Mouse (Mus musculus) cerebellum, postnatal 10 days (tissue): Measurements from ENCODE around the gene Mob3c.
A peak's percentile ranks its signal among the peaks of the same experiment; 100 is the strongest.

Experiments
- DNase-seq, 2 experiments: peaks; one replicate each; pipeline ENCODE4 v3.0.0; 2021; ENCODE audit warnings: mixed read lengths in 2 of 2

Gene Mob3c

DNA sequence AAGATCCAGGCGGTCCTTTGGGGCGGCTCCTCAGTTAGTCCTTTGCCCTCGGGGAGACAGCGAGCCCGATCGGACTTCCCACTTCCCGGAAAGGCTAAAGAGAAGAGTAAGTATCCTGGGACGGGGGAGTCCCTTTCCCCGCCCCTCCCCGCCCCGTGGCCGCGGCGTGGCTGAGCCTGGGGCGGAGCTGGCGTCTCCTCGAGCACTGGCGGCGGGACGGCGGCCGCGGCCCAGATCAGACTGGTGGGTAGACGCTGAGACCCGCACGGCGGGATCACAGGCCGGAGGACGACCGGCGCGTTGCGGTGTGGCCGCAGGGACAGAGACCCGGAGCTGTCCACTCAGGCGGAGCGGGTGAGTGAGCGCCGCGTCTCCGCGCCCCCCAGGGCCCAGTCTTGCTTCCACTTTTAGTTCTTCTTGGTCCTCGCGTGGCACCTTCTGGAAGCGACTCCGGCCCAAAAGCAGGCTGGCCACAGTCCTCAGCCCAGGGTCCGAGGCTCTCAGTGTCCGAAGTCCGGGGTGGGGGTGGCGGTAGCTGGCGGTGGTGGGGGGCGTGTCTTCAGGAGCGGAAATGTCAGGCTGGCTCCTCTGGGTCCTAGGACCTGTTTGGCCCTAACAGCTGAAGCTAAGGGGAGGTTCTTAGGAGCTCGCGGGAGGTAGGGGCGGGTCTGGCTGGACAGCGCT lies at the start of gene Mob3c:
TSS of gene Mob3c (plus strand) at position 205 of the 684 bp plus-strand sequence.
- peak; percentile 85 to 86 for DNase-seq

DNA sequence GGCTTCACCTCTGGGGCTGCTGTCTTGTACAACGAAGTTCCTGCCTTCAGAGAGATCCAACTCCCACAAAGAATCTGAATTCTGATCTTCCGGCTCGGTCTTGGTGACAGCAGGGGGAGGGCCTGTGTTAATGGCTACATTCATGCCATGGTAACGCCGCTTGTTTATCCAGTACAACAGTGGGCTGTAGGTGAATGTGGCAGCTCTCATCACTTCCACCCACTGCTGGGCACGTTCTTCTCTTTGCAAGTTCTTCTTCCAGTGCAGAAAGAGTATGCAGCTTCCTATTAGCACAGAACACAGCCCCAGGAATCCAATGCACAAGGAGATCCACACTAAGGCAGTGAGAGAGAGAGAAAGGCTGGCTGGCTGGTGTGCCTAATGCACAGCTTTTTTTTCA lies 47.6 kb upstream of the Mob3c start:
- no peak for DNase-seq

- DNase-seq, result no peak
Measured at GRCm38 (mm10) chr4:115780918-115781317, 47.0 kb upstream of the Mob3c start, which contains the start of gene Tex38. Gene Tex38, minus strand, starts transcription at chr4:115781018.

- DNase-seq, result no peak
Measured at GRCm38 (mm10) chr4:115782026-115782805, 45.7 kb upstream of the Mob3c start.

DNA sequence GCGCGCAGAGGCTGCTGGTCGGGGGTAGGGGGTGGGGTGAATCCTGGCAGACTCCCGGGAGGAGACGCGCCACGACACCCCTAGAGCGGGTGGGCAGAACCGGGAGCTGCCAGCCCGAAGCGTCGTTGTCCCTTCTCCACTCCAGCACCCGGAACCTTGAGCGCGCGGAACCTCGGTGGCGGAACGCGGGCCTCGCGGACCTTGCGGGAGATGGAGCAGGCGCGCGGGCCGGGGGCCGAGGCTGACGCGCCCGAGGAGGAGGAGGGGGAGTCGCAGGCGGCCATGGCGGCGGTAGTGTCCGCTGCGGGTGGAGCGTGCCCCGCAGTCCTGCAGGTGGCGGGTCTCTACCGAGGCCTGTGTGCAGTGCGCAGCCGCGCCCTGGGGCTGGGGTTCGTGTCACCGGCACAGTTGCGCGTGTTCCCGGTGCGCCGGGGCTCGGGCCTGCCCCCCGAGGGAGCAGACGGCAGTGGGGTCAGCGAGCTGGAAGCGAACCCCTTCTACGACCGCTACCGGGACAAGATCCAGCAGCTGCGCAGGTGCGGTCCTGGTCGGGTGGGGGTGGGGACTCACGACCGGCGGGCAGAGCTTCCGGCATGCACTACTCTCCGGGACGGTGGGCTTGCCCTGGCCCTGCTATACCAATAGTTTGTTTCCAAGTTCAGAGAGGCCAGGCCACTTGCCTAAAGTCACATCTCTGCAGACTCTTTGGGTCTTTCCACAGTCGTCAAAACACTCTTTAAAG lies 43.0 kb upstream of the Mob3c start, which contains the start of gene Atpaf1:
TSS of gene Atpaf1 (plus strand) at position 44 of the 742 bp plus-strand sequence.
- DNase-seq, result peak; percentile 91

DNA sequence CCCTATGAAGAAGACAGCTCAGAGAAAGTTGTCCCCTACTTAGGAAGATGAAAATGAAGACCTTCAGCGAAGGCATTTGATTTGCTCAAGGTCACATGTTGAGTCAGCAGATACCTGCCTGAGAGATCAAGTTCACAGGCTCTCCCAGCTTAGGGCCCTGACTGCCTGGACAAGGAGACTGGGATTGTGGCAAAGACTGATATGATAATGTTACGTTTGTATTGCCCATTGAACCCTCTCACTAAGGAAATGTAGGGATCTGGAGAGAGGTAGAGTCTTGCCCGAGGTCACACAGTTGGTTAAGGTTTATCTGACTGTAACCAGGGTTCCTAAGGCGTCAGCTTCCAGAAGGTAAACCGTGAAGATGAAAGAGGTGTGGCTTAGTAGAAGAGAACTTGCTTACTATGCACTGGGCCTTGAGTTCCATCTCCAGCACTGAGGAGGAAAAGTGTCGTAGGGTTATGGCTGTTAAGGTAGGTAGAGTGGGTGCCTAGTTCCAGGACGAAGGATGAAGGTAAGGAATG lies 42.3 kb upstream of the Mob3c start:
- DNase-seq, result no peak

DNA sequence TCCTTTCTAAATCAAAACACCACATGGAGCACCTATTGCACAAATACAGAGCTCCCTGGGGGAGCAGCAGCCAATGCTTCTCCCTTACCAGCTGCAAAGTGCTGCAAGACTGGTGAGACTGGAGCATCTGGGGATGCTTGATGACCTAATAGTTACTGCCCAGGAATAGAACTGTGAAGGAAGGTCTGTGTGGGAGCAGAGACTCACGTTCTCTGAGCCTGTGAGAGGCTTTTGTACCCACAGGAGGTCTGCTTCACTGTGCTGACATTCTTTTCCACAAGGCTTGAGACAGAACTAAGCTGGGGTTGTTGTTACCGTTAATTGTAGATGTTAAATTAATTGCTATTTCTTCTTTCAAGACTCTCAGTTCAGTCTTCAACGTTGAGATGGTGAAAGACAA lies 37.0 kb upstream of the Mob3c start:
- DNase-seq, result no peak

- DNase-seq, result no peak
Measured at GRCm38 (mm10) chr4:115795360-115795759, 32.5 kb upstream of the Mob3c start.

- DNase-seq, result no peak
Measured at GRCm38 (mm10) chr4:115799981-115800380, 27.9 kb upstream of the Mob3c start.

DNA sequence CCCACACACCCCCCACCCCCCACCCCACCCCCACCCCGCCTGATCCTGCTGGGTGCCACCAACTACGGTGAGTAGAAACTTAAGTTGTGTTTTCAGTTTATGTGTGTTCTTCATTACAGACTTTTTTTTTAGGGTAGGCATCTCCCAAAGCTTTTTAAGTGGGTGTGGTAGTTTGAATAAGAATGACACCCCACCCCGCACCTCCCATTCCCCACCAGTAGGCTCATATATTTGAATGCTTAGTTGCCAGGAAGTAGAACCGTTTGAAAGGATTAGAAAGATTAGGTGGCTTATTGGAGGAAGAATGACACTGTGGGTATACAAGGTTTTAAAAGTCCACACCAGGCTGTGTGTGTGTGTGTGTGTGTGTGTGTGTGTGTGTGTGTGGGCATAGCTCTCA lies 15.6 kb upstream of the Mob3c start:
- no peak for DNase-seq

DNA sequence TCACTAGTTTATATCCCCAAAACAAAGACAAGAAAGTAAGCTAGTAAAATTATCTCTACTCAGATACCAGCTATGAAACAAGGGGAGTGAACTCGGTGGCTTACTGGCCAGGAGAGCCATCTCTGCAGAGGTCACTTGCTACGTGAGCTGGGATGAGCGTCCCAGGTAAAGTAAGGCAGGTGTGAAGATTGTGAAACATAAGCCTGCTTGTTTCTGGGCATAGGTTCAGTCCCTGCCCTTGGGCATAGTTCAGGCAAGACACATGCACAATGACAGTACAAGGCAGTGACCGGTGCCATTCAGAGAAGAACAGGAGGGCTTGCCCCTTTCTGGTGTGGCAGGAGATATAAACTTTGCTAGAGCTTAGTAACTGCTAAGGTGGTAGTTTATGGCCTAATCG lies 12.3 kb upstream of the Mob3c start:
- no peak for DNase-seq

DNA sequence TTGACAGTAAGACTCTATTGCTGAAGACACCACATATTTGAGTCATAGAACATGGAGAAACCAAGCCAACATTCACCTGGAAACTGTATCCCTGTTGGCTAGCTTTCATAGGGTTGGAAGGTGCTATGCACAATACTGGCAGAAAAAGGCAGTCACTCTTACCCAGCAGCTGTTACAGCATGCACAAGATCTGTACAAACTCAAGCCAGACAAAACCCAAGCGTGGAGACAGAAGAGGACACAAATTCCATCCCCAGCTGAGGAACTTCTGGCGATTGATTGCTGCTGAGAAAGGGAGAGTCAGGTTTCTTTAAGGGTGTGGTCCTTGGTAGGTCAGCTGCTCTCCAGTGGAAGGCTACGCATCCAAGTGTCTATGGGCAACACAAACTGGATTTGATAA lies 7.7 kb upstream of the Mob3c start:
- no peak for DNase-seq

GRCm38 (mm10) chr4:115820944-115821343 lies 6.9 kb upstream of the Mob3c start:
- DNase-seq, result no peak

- DNase-seq, result no peak
Measured at GRCm38 (mm10) chr4:115821431-115821830, 6.5 kb upstream of the Mob3c start.

DNA sequence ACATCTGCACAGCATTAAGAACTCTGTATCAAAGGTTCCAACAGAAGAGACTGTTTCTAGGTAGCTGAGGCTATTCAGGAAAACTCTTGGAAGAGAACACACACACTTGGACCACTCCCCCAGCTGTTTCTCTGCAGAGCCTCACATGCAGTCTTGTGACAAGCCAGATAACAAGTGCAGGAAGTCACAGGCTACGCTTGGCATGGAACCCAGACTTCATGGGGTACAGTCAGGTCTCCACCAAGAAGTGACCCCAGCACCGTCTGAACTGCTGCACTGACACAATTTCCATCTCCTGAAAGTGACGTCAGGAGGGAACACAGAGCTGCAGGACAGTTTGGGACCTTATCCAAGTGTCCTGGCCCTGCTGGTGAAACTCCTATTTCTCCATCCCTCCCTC lies 6.0 kb upstream of the Mob3c start:
- no peak for DNase-seq

DNA sequence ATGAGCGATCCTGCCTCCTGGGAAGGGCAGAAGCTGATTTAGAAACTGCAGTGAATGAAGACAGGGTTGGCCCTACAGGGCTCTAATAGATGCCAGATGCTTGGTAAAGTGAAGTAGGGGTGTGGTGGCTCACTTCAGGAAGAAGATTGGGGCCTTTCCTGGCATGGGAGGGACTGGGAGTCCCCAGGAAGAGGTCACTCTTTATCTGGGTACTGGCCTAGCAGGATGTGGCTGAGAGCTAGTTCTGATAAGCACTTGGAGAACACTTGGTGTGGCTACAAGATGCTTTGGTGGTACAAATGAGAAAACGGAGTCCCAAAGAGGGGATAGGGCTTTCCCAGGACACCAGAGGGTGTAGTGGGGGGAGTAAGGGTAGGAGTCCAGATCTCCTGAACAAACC lies 3.7 kb upstream of the Mob3c start:
- DNase-seq, result no peak

- no peak for DNase-seq
Measured at GRCm38 (mm10) chr4:115825271-115825670, 2.6 kb upstream of the Mob3c start.

DNA sequence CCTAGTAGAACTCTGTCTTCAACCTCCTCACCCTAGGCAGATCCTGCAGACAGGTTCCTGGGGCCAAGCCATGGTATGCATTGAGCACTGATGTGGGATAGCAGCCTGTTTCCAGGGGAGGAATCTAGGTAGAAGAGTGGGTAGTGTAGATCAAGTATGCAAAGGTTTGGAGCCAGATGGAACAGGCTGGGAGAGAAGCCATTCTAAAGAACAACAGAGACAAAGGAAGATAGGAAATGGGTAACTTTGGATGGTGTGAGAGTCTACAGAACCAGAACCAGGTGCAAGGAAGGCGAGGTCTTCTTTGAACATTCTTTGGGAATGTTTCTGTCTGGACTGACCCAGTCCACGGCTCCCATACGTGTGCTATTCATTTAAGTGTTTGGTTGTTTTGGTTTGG lies 826 bp upstream of the Mob3c start:
- DNase-seq, result no peak

DNA sequence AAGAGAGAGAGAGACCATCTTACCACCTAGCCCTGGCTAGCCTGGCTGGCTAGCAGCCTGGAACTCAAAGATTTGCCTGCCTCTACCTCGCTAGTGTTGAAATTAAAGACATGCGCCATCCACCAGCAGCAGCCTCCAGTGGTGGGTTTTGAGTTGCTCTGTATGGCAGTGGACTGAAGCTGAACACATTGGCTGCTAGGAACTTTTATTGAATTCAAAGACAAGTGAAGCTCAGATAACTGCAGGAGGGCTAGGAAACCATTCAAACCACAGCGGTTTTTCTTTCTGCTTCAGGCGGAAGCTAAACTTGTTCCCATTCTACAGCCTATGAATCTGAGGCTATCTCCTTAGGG lies 381 bp upstream of the Mob3c start:
- peak; percentile 13 to 20 for DNase-seq

GRCm38 (mm10) chr4:115828572-115828902 lies 645 bp downstream of the Mob3c start:
- no peak for DNase-seq

DNA sequence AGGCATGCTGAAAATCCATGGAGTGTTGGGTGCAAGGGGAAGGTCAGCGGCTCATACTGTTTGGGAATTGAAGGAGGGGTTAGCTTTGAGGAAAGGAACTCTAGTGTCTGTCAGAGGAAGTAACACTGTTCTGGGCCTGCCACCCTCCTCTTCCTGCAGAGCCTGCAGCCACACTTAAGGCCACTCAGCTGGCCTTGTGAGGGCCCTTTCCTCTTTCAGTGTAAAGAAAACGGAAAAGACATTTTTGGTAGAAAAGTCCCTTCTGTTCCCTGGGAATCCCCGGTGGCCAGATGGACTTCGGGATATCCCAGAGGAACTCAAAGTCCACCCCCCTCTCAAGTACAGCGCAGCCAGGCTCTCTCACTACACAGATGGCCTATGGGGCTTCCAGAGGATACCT lies 2.6 kb downstream of the Mob3c start:
- DNase-seq, result no peak

DNA sequence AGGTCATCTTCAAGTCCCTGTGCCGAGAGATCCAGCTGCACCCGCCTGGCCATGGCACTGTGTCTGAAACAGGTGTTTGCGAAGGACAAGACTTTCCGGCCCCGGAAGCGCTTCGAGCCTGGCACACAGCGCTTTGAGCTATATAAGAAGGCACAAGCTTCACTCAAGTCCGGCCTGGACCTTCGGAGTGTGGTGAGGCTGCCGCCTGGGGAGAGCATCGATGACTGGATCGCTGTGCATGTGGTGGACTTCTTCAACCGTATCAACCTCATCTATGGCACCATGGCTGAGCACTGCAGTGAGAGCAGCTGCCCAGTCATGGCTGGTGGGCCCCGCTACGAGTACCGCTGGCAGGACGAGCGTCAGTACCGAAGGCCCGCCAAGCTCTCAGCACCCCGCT lies 3.3 kb downstream of the Mob3c start:
- DNase-seq, result no peak

DNA sequence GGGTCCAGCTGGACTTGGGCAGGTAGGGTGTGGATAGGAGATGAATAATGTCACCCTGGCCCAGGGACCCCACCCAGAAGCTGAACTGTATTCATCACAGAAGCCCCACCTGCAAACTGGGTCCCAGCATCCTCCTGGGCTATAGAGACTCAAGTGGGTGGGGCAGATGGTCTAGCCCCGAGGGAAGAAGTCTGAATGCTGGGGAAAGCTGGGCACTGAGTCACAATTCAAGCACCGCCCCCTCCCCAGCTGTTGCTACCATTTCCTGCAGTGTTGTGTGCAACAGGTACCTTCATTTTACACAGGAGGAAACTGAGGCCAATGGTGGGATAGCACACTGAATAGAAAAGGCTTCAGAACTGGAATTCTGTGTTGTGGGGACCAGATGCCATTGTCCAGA lies 4.1 kb downstream of the Mob3c start:
- no peak for DNase-seq

- no peak for DNase-seq
Measured at GRCm38 (mm10) chr4:115835576-115835975, 7.7 kb downstream of the Mob3c start.
